8 mouse cellular contexts compared by ENCODE assay signal in the genomic region with DNA sequence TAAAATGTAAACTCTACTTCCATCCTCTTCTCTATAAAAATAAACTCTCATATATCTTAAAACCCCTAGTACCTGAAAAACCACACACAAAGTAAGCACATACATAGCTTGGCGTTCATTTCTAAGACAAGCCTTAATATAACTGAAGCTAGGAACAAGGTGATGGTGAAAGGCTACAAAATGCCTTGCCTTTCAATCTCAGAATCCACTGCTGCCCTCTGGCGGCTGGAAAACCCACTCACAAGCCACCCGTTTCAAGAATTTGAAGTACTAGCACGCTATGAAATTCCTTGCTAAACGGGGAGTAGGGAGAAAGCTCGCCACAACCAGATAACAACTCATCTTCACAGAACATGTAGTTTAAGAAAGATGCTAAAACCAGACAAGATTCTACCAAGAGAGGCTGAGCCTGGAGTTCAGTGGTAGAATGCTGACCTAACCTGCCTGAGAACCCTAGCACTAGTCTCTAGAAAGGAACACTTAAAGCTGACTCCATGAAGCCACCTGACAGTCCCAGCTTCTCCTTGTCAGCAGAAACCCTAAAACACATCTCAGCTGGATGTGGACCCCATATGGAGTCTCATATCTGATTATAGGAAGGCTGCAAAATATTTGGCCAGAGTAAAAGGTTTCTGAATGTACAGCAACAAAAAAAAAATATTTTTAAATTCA. TPM values are rescaled to one million over a fixed set of nuclear protein-coding genes. Genes with fewer than 3 reads are reported as not detected.
DNase-seq lines count a peak whose midpoint lies in the region; ATAC-seq and TF ChIP-seq lines count a peak whose summit lies in the region.

No protein-coding gene starts in this region.

- ATAC-seq in erythroblast, adult 5-6 weeks (replicated peaks; ENCODE audit: low FRiP score, poor library complexity, severe bottlenecking), result peak; percentile 78
- no peak for ATAC-seq in heart, embryonic 11.5 days (replicated peaks; ENCODE audit: insufficient number of reproducible peaks, low FRiP score, low TSS enrichment)

- H3K36me3 ChIP-seq in heart, embryonic 11.5 days (ENCODE audit: control insufficient read depth, insufficient read depth, low read length), result peaks cover 6% of the 10 kb centered on the region; the same call in 1 of the 2 replicates

- peak; percentile 71 for TF ChIP-seq CTCF in bone marrow macrophage, adult 2 months (IDR thresholded peaks at IDR 0.05; ENCODE audit: low read depth, low read length)
- TF ChIP-seq CTCF in lung, adult 2 months (IDR thresholded peaks at IDR 0.05; ENCODE audit: insufficient read depth, low read length), result peak; percentile 75
- TF ChIP-seq CTCF in olfactory bulb, adult 2 months (IDR thresholded peaks at IDR 0.05; ENCODE audit: insufficient read depth, low read depth, low read length), result peak; percentile 16; the same call in 1 of the 2 replicates

- no peak overlapping the region for H3K4me3 ChIP-seq in bone marrow macrophage, adult 2 months (ENCODE audit: insufficient read depth, low read length)
- H3K4me3 ChIP-seq in heart, embryonic 11.5 days (ENCODE audit: low read depth, low read length), result no peak overlapping the region
- H3K4me3 ChIP-seq in lung, adult 2 months (replicated peaks; ENCODE audit: extremely low read depth, low read depth, low read length), result no peak overlapping the region
- no peak overlapping the region for H3K4me3 ChIP-seq in olfactory bulb, adult 2 months (ENCODE audit: insufficient read depth, low read depth, low read length)

- no peaks in the 10 kb centered on the region for H3K9me3 ChIP-seq in heart, embryonic 11.5 days (replicated peaks; ENCODE audit: control insufficient read depth, low read length)

- 10% methylated on average over 6 of the region's 6 CpGs for WGBS in heart, embryonic 11.5 days (ENCODE audit: insufficient replicate concordance)
- WGBS in lung, adult 2 months, result 3% methylated on average over 6 of the region's 6 CpGs
- WGBS in olfactory bulb, adult 2 months, result under 1% methylated on average over 6 of the region's 6 CpGs

- no peaks in the 10 kb centered on the region for H3K27me3 ChIP-seq in heart, embryonic 11.5 days (ENCODE audit: control insufficient read depth, insufficient read depth, low read length)

- no peak for TF ChIP-seq POLR2A in bone marrow macrophage, adult 2 months (IDR thresholded peaks at IDR 0.05; ENCODE audit: borderline replicate concordance, low read depth, low read length)
- TF ChIP-seq POLR2A in lung, adult 2 months (IDR thresholded peaks at IDR 0.05; ENCODE audit: borderline replicate concordance, extremely low read depth, low read depth, low read length), result no peak
- TF ChIP-seq POLR2A in olfactory bulb, adult 2 months (IDR thresholded peaks at IDR 0.05; ENCODE audit: insufficient read depth, low read depth, low read length), result no peak

- peak; percentile 76 for DNase-seq in ES-CJ7 (ENCODE audit: low read depth, low spot score)
- DNase-seq in kidney, postnatal 4 days, result peak; percentile 89 to 90
- DNase-seq in lung, adult 2 months, result peak; percentile 61
- peak; percentile 85 for DNase-seq in thymus, postnatal 4 days

- peaks cover 6% of the 10 kb centered on the region; the same call in 1 of the 2 replicates for H3K4me1 ChIP-seq in bone marrow macrophage, adult 2 months (ENCODE audit: control insufficient read depth, insufficient read depth, low read length)
- no peaks in the 10 kb centered on the region for H3K4me1 ChIP-seq in heart, embryonic 11.5 days (ENCODE audit: control insufficient read depth, insufficient read depth, low read length)
- H3K4me1 ChIP-seq in lung, adult 2 months (ENCODE audit: control insufficient read depth, insufficient read depth, low read length), result no peaks in the 10 kb centered on the region
- no peaks in the 10 kb centered on the region for H3K4me1 ChIP-seq in olfactory bulb, adult 2 months (ENCODE audit: control insufficient read depth, insufficient read depth, low read length)

- peak overlapping the region; percentile 50 for H3K4me2 ChIP-seq in heart, embryonic 11.5 days

- no peak overlapping the region for H3K27ac ChIP-seq in bone marrow macrophage, adult 2 months (ENCODE audit: insufficient read depth, low read depth, low read length)
- H3K27ac ChIP-seq in heart, embryonic 11.5 days (ENCODE audit: low read depth, low read length), result no peak overlapping the region
- no peak overlapping the region for H3K27ac ChIP-seq in olfactory bulb, adult 2 months (ENCODE audit: insufficient read depth, low read depth, low read length)

- no peak overlapping the region for H3K9ac ChIP-seq in heart, embryonic 11.5 days (ENCODE audit: low read depth, low read length)

RNA-seq across cellular contexts. Expression of gene Utp18, which starts 29.1 kb away (rescaled TPM):
- polyA plus RNA-seq in bone marrow macrophage, adult 2 months (2012; ENCODE audit: insufficient read depth, insufficient read length, missing spikeins), result 10.3 and 10.5 TPM in 2 replicates
- 7.9 and 10.4 TPM in 2 replicates for total RNA-seq in erythroblast, adult 5-6 weeks (2015; ENCODE audit: low replicate concordance)
- total RNA-seq in erythroblast, adult 5-6 weeks (2017; ENCODE audit: low replicate concordance), result 7.9 and 12.1 TPM in 2 replicates
- polyA plus RNA-seq in heart, embryonic 11.5 days (2014; fragmentation: Nextera tagmentation; extraction: Ambion mirVana), result 23.8 and 25.2 TPM in 2 replicates
- 2.5 and 3.6 TPM in 2 replicates for polyA plus RNA-seq in lung, adult 2 months (2012; rRNA removed)
- not detected in 2 replicates for polyA plus RNA-seq in olfactory bulb, adult 2 months (2012; ENCODE audit: insufficient read depth, insufficient read length, low replicate concordance, missing spikeins)

RNA-seq across cellular contexts. Expression of gene Mbtd1, which starts 29.2 kb away (rescaled TPM):
- polyA plus RNA-seq in bone marrow macrophage, adult 2 months (2012; ENCODE audit: insufficient read depth, insufficient read length, missing spikeins), result 25.9 and 34.1 TPM in 2 replicates
- total RNA-seq in erythroblast, adult 5-6 weeks (2015; ENCODE audit: low replicate concordance), result 16.9 and 27.3 TPM in 2 replicates
- 16.6 and 24.4 TPM in 2 replicates for total RNA-seq in erythroblast, adult 5-6 weeks (2017; ENCODE audit: low replicate concordance)
- 18.2 and 19.7 TPM in 2 replicates for polyA plus RNA-seq in heart, embryonic 11.5 days (2014; fragmentation: Nextera tagmentation; extraction: Ambion mirVana)
- 2.7 and 4.8 TPM in 2 replicates for polyA plus RNA-seq in lung, adult 2 months (2012; rRNA removed)
- not detected in 2 replicates for polyA plus RNA-seq in olfactory bulb, adult 2 months (2012; ENCODE audit: insufficient read depth, insufficient read length, low replicate concordance, missing spikeins)

Comparison
In these comparisons a context has a peak if more than half of its experiments do, and no peak if none do; other contexts are left out.
1. CTCF ChIP-seq: peak in every context shown above with its lines; median percentile 75 in lung, adult 2 months; 71 in bone marrow macrophage, adult 2 months; 16 in olfactory bulb, adult 2 months.